Mouse (Mus musculus): ENCODE results near the gene Cabp4. TPM values are rescaled to one million over a fixed set of nuclear protein-coding genes. Genes with fewer than 3 reads are reported as not detected.

Gene Cabp4
- polyA plus RNA-seq, 1 experiment from 2014 or later: 0.33 TPM

- H3K4me1 ChIP-seq (replicated peaks; ENCODE audit: control insufficient read depth, insufficient read depth, low read length): peaks cover 3% of the 10 kb centered on the region; the same call in 1 of the 2 replicates
- no peak overlapping the region for H3K4me2 ChIP-seq (replicated peaks; ENCODE audit: low read depth)
- H3K4me3 ChIP-seq (ENCODE audit: low read depth, low read length): no peak overlapping the region
- no peak for TF ChIP-seq CTCF (IDR thresholded peaks at IDR 0.05; ENCODE audit: low read depth)
- H3K27me3 ChIP-seq (replicated peaks; ENCODE audit: control insufficient read depth, insufficient read depth, low read length): no peaks in the 10 kb centered on the region
- 55% methylated on average over 3 of the region's 3 CpGs for WGBS
- H3K9ac ChIP-seq (ENCODE audit: low read depth, low read length): no peak overlapping the region
- ATAC-seq: no peak
- H3K27ac ChIP-seq (ENCODE audit: low read depth, low read length): no peak overlapping the region
- no peaks in the 10 kb centered on the region; the same call in 1 of the 2 replicates for H3K36me3 ChIP-seq (ENCODE audit: control insufficient read depth, insufficient read depth)
- no peaks in the 10 kb centered on the region for H3K9me3 ChIP-seq (ENCODE audit: control insufficient read depth)
Observed at GRCm38 (mm10) chr19:4094348-4094747, 49.5 kb downstream of the Cabp4 start.

GRCm38 (mm10) chr19:4093772-4094171 lies 50.1 kb downstream of the Cabp4 start:
- Histone ChIP-seq H3K27ac (ENCODE audit: low read depth, low read length) (no peak overlapping the region), H3K27me3 (replicated peaks; ENCODE audit: control insufficient read depth, insufficient read depth, low read length) (no peaks in the 10 kb centered on the region), H3K4me2 (replicated peaks; ENCODE audit: low read depth) (no peak overlapping the region), H3K4me1 (replicated peaks; ENCODE audit: control insufficient read depth, insufficient read depth, low read length) (peaks cover 3% of the 10 kb centered on the region; the same call in 1 of the 2 replicates), H3K9me3 (ENCODE audit: control insufficient read depth) (no peaks in the 10 kb centered on the region), H3K9ac (ENCODE audit: low read depth, low read length) (no peak overlapping the region), H3K4me3 (ENCODE audit: low read depth, low read length) (no peak overlapping the region), H3K36me3 (ENCODE audit: control insufficient read depth, insufficient read depth) (no peaks in the 10 kb centered on the region; the same call in 1 of the 2 replicates)
- TF ChIP-seq CTCF (IDR thresholded peaks at IDR 0.05; ENCODE audit: low read depth): no peak
- no peak for ATAC-seq
- 49% methylated on average over 7 of the region's 7 CpGs for WGBS

GRCm38 (mm10) chr19:4092750-4093149 lies 51.1 kb downstream of the Cabp4 start:
- H3K9me3 ChIP-seq (ENCODE audit: control insufficient read depth): no peaks in the 10 kb centered on the region
- no peaks in the 10 kb centered on the region for H3K27me3 ChIP-seq (replicated peaks; ENCODE audit: control insufficient read depth, insufficient read depth, low read length)
- peaks cover 3% of the 10 kb centered on the region; the same call in 1 of the 2 replicates for H3K4me1 ChIP-seq (replicated peaks; ENCODE audit: control insufficient read depth, insufficient read depth, low read length)
- H3K27ac ChIP-seq (ENCODE audit: low read depth, low read length): no peak overlapping the region
- no peak overlapping the region for H3K9ac ChIP-seq (ENCODE audit: low read depth, low read length)
- no peak overlapping the region for H3K4me2 ChIP-seq (replicated peaks; ENCODE audit: low read depth)
- TF ChIP-seq CTCF (IDR thresholded peaks at IDR 0.05; ENCODE audit: low read depth): no peak
- no peak overlapping the region for H3K4me3 ChIP-seq (ENCODE audit: low read depth, low read length)
- no peak for ATAC-seq
- no peaks in the 10 kb centered on the region for H3K36me3 ChIP-seq (ENCODE audit: control insufficient read depth, insufficient read depth)
- 48% methylated on average over 3 of the region's 3 CpGs for WGBS

GRCm38 (mm10) chr19:4091383-4091782 lies 52.5 kb downstream of the Cabp4 start:
- 50% methylated on average over 2 of the region's 2 CpGs for WGBS
- Histone ChIP-seq H3K9ac (ENCODE audit: low read depth, low read length) (no peak overlapping the region), H3K27ac (ENCODE audit: low read depth, low read length) (no peak overlapping the region), H3K4me3 (ENCODE audit: low read depth, low read length) (no peak overlapping the region), H3K4me1 (replicated peaks; ENCODE audit: control insufficient read depth, insufficient read depth, low read length) (peaks cover under 1% of the 10 kb centered on the region; the same call in 1 of the 2 replicates), H3K4me2 (replicated peaks; ENCODE audit: low read depth) (no peak overlapping the region), H3K27me3 (replicated peaks; ENCODE audit: control insufficient read depth, insufficient read depth, low read length) (no peaks in the 10 kb centered on the region), H3K9me3 (ENCODE audit: control insufficient read depth) (no peaks in the 10 kb centered on the region), H3K36me3 (ENCODE audit: control insufficient read depth, insufficient read depth) (no peaks in the 10 kb centered on the region)
- no peak for TF ChIP-seq CTCF (IDR thresholded peaks at IDR 0.05; ENCODE audit: low read depth)
- no peak for ATAC-seq

GRCm38 (mm10) chr19:4090446-4090845 lies 53.4 kb downstream of the Cabp4 start:
- Histone ChIP-seq H3K4me2 (replicated peaks; ENCODE audit: low read depth) (no peak overlapping the region), H3K27me3 (replicated peaks; ENCODE audit: control insufficient read depth, insufficient read depth, low read length) (no peaks in the 10 kb centered on the region), H3K36me3 (ENCODE audit: control insufficient read depth, insufficient read depth) (no peaks in the 10 kb centered on the region), H3K9me3 (ENCODE audit: control insufficient read depth) (no peaks in the 10 kb centered on the region), H3K9ac (ENCODE audit: low read depth, low read length) (no peak overlapping the region), H3K4me1 (replicated peaks; ENCODE audit: control insufficient read depth, insufficient read depth, low read length) (no peaks in the 10 kb centered on the region), H3K4me3 (ENCODE audit: low read depth, low read length) (no peak overlapping the region), H3K27ac (ENCODE audit: low read depth, low read length) (no peak overlapping the region)
- TF ChIP-seq CTCF (IDR thresholded peaks at IDR 0.05; ENCODE audit: low read depth): no peak
- WGBS: 74% methylated on average over 3 of the region's 3 CpGs
- no peak for ATAC-seq

- Histone ChIP-seq H3K27me3 (replicated peaks; ENCODE audit: control insufficient read depth, insufficient read depth, low read length) (no peaks in the 10 kb centered on the region), H3K9ac (ENCODE audit: low read depth, low read length) (no peak overlapping the region), H3K4me3 (ENCODE audit: low read depth, low read length) (no peak overlapping the region), H3K9me3 (ENCODE audit: control insufficient read depth) (no peaks in the 10 kb centered on the region), H3K4me1 (replicated peaks; ENCODE audit: control insufficient read depth, insufficient read depth, low read length) (no peaks in the 10 kb centered on the region), H3K36me3 (ENCODE audit: control insufficient read depth, insufficient read depth) (no peaks in the 10 kb centered on the region), H3K27ac (ENCODE audit: low read depth, low read length) (no peak overlapping the region), H3K4me2 (replicated peaks; ENCODE audit: low read depth) (no peak overlapping the region)
- WGBS: 78% methylated on average over 6 of the region's 6 CpGs
- ATAC-seq: no peak
- TF ChIP-seq CTCF (IDR thresholded peaks at IDR 0.05; ENCODE audit: low read depth): no peak
Observed at GRCm38 (mm10) chr19:4089128-4089527, 54.7 kb downstream of the Cabp4 start.

GRCm38 (mm10) chr19:4088146-4088545 lies 55.7 kb downstream of the Cabp4 start:
- Histone ChIP-seq H3K4me2 (replicated peaks; ENCODE audit: low read depth) (no peak overlapping the region), H3K27me3 (replicated peaks; ENCODE audit: control insufficient read depth, insufficient read depth, low read length) (no peaks in the 10 kb centered on the region), H3K27ac (ENCODE audit: low read depth, low read length) (no peak overlapping the region), H3K9me3 (ENCODE audit: control insufficient read depth) (no peaks in the 10 kb centered on the region), H3K9ac (ENCODE audit: low read depth, low read length) (no peak overlapping the region), H3K4me1 (replicated peaks; ENCODE audit: control insufficient read depth, insufficient read depth, low read length) (no peaks in the 10 kb centered on the region), H3K4me3 (ENCODE audit: low read depth, low read length) (no peak overlapping the region), H3K36me3 (ENCODE audit: control insufficient read depth, insufficient read depth) (no peaks in the 10 kb centered on the region)
- WGBS: 35% methylated on average over 5 of the region's 5 CpGs
- TF ChIP-seq CTCF (IDR thresholded peaks at IDR 0.05; ENCODE audit: low read depth): no peak
- no peak for ATAC-seq
